ENCODE assay signal across 26 mouse cellular contexts in the genomic region with DNA sequence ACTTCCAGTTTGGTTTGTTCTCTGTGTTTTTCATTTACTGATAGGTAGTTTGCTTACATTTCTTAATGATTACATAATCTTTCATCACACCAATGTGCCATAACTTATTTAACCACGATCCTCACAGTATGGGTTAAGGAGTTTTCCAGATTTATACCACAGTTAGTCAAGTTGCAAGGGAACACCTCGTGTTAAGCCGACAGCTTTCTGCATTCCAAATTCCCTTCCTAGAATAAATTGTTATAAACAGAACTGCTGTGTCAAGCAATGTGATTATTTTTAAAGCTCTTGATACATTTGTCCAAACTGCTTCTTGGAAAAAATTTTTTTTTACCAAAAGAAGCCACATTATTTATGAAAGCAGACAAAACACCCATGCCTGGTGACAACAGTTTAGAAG.
"Had no signal": no experiment of that assay in that cellular context is flagged by ENCODE, and none has a peak within 500 bp of the region (broad histone marks: within the 10 kb centered on the region; RNA-seq: fewer than 3 reads in every experiment).

No protein-coding gene starts in this region.

- H3K27ac ChIP-seq: heart, embryonic 13.5 days; heart, embryonic 15.5 days; hindbrain, embryonic 13.5 days; hindbrain, embryonic 15.5 days; hindbrain, postnatal 0 days; kidney, embryonic 15.5 days; kidney, postnatal 0 days; layer of hippocampus, adult 2 months; limb, embryonic 10.5 days; limb, embryonic 12.5 days; liver, embryonic 13.5 days; liver, embryonic 15.5 days had no signal

- H3K27me3 ChIP-seq: heart, embryonic 13.5 days; heart, embryonic 15.5 days; hindbrain, embryonic 13.5 days; hindbrain, embryonic 15.5 days; kidney, embryonic 15.5 days; limb, embryonic 12.5 days; liver, embryonic 13.5 days; liver, embryonic 15.5 days had no signal

- H3K4me1 ChIP-seq: heart, embryonic 15.5 days; hindbrain, embryonic 15.5 days; kidney, embryonic 15.5 days; limb, embryonic 10.5 days; limb, embryonic 12.5 days; liver, embryonic 13.5 days; liver, embryonic 15.5 days had no signal

- H3K9ac ChIP-seq: forebrain, postnatal 0 days; heart, embryonic 13.5 days; heart, embryonic 15.5 days; hindbrain, embryonic 13.5 days; hindbrain, embryonic 15.5 days; kidney, embryonic 15.5 days; limb, embryonic 12.5 days; liver, embryonic 13.5 days; liver, embryonic 15.5 days had no signal

- H3K4me3 ChIP-seq: heart, embryonic 13.5 days; heart, embryonic 15.5 days; hindbrain, embryonic 13.5 days; hindbrain, embryonic 15.5 days; kidney, embryonic 15.5 days; layer of hippocampus, adult 2 months; limb, embryonic 10.5 days; limb, embryonic 12.5 days; liver, embryonic 13.5 days; liver, embryonic 15.5 days had no signal

- H3K4me2 ChIP-seq: heart, embryonic 11.5 days; heart, embryonic 13.5 days; heart, embryonic 15.5 days; hindbrain, embryonic 13.5 days; hindbrain, embryonic 15.5 days; kidney, embryonic 15.5 days; limb, embryonic 12.5 days; liver, embryonic 11.5 days; liver, embryonic 13.5 days; liver, embryonic 15.5 days had no signal

- DNase-seq: forebrain, postnatal 0 days; gastrocnemius, postnatal 14 days; gastrocnemius, postnatal 36 days; heart, postnatal 14 days; heart, postnatal 36 days; kidney, adult 11 months; kidney, adult 2 months; kidney, adult 9 months; kidney, postnatal 14 days; kidney, postnatal 4 days; liver; liver, embryonic 13.5 days had no signal

- H3K36me3 ChIP-seq: heart, embryonic 13.5 days; heart, embryonic 15.5 days; hindbrain, embryonic 13.5 days; hindbrain, embryonic 15.5 days; kidney, embryonic 15.5 days; limb, embryonic 10.5 days; limb, embryonic 12.5 days; liver, embryonic 13.5 days; liver, embryonic 15.5 days had no signal

- H3K9me3 ChIP-seq: heart, embryonic 13.5 days; heart, embryonic 15.5 days; hindbrain, embryonic 13.5 days; hindbrain, embryonic 15.5 days; kidney, embryonic 15.5 days; limb, embryonic 10.5 days; limb, embryonic 12.5 days; liver, embryonic 13.5 days; liver, embryonic 15.5 days had no signal

- ATAC-seq: forebrain, postnatal 0 days; hindbrain, postnatal 0 days; intestine, embryonic 16.5 days had no signal
